Mouse (Mus musculus) natural killer cell, adult 2 months (primary cell): ENCODE measurements around the gene Fchsd2.

ENCODE experiments used
- DNase-seq, 2 experiments: peaks; one replicate each; pipeline ENCODE4 v3.0.0; 2022; ENCODE audit warnings: low spot score in 2 of 2

Gene Fchsd2

DNA sequence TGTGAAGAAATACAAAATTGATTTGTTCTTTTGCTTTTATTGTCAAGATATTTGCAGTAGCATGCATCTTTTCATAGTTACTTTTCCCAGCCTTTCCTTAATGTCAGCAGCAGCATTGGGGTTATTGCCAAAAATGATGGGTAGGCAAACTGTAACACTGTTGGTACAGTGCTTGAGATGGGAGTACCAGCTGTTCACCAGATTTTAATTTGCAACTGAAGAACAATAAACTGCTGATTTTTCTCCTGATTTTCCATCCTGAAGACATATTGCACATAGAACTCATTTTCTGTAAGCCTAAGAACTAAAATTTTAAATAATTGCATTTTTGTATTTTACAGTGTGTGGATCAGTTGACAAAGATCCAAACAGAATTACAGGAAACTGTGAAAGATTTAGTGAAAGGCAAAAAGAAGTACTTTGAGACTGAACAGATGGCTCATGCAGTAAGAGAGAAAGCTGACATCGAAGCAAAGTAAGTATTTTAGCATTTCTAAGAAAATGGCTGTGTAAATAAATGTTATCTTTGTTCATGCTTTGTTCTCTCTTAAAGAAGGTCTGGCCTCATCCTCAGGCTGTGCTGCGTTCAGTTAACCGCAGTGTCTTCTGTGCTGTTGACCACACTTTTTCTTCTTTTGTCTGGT, 98.8 kb downstream of the Fchsd2 start:
- no peak for DNase-seq

DNA sequence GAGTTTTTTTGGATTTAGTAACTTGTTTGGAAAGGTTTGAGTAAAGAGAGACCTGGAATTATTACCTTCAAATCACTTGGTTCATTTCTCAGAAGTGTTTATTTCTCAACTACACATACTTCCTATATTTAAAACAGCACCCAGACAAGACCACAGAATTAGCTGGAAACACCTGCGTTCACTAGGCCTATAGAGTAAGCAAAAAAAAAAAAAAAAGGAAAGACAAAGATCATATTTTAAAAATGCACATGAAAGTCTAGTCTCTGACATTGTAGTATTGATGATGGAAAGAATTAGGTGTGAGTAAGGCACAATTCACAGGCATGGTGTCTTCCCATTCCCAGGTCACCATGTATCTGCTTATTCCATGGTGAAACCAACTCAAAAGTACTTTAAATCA, 118.2 kb downstream of the Fchsd2 start:
- no peak for DNase-seq

DNA sequence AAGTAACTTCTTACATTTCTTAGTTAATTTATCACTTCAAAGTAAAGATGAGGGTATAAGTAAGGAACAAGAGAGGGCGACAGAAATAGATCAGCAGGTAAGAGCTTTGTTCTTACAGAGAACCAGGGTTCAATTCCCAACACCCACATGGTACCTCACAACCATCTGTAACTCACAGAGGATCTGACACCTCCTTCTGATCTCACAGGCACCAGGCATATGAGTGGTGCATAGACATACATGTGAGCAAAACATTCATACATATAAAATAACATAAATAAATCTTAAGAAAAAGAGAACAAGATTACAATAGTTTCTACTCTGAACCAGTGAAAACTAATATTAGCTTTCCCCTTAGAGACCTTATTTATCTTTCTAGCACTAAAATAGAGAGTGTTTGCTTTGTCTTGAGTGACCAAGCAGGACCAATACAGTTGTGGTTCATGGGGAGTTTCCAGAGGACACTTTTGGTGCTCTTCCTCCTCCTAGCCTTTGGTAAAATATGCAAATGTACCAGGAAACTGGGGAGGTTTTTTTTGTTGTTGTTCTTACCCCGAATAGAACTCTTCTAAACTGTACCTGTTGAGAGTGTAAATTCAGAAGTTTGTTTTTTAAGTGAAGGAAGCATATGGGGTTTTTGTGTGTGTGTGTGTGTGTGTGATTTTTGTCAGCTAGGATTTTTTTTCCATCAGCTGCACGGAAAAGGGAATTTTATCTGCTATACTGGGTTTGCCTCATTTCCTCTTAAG, 121.0 kb downstream of the Fchsd2 start:
- DNase-seq = peak; percentile 18 to 48

DNA sequence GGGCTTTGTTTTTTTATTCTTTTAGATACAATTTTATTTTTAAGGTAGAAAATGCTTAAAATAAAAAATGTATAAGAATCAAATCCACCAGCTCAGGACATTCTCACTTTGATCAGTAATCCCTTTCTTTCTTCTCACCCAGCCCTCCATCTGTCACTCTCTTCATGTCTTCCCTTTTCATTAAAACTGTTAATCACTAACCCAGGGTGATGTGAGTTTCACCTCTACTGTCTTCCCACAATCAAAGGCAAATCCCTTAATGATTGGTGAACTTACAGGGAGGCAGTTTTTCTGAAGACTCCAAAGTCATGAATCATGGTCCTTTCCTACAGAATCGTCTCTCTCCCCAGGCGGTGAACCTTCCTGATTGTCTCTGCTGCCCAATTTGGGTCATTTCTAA, 124.1 kb downstream of the Fchsd2 start:
- DNase-seq = no peak

DNA sequence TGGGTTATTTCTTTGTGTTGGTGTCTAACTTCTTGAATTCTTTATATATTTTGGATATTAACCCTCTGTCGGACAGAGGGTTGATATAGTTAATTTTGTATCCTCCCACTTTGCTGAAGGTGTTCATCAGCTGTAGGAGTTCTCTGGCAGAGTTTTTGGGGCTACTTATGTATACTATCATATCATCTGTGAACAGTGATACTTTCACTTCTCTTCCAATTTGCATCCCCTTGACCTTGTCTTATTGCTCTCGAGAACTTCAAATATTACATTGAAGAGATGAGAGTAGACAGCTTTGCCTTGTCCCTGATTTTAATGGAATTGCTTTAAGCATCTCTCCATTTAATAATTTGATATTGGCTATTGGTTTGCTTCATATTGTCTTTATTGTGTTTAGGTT, 130.8 kb downstream of the Fchsd2 start:
- DNase-seq = no peak

DNA sequence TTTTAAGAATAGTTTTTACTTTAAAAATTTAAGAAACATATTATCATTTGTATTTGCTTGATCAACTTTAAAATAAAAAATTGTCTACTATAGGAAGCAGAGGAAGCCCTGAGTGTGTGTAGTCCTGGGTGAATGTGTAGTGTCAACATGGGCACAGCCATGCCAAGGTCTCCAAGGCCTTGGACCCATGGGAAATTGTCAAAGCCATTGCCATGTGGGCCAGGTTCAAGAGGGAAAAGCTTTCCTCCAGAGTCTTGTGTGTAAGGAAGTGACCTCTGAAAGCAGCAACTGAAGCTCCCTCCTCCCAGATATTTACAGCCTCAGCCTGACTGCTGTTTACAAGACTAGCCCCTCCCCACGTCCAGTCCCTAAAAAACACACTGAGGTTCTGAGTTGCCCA, 136.7 kb downstream of the Fchsd2 start:
- no peak for DNase-seq

DNA sequence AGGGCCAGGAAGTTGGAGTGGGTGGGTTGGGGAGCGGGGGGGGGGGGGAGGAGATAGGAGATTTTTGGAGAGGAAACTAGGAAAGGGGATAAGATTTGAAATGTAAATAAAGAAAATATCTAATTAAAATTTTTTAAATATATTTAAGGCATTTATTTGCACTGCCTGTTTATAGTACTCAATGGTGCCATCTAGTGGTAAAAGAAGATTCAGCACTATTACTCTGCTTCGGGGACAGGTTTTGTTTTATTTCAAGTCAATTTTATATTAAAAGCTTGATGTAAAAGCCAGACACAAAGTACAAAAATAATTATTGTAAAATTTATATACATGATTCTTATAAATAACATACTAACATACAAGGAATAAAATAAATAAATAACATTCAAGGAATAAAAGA, 138.8 kb downstream of the Fchsd2 start:
- no peak for DNase-seq

DNA sequence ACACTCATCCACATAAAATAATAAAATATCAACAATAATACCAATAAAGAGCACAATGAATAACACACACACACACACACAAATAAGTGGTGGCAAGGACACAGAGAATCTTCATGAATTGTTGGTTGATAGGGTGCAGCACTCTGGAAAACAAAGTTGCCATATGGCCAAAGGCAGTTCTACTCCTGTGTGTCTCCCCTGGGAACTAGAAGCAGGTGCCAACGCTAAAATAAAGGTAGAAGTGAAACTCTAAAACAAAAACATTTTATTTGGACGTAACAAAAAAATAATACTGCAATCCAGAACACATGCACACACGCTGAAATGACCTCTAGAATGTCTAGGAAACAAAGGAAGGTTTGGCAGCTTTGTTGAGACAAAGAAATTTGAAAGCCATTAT, 140.1 kb downstream of the Fchsd2 start:
- DNase-seq = no peak

DNA sequence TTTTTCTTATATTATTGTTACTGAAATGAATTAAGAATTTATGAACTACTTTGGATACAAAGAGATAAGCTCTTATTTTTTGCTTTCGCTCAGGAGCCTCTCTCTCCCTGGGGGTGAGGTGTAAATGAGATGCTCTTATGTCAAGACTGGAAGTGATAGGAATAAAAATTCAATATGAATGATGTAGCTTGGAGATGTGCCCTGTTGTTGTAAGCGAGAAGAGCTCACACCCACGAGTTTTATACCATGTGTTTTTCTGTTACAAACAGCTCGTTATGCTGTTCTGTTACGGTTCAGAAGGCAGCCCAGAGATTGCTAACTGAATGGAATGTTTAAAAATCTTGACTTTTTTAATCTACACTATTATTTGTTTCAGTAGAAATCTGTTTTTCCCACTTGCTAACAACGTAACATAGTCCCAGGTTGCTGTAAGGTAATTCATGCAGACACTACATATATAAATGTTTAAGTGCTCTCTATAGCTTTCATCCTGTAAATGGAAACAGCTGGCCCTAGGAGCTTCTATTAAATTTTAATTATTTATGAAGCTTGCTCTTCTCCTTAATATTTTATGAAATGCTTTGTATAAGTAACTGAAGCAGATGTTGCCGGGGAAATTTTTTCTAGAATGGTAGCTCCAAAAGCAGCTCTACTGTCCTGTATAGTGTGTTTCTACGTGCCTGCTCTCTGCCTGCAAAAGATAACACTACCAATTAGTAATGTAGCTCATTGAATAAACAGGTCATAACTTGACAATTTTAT, 144.2 kb downstream of the Fchsd2 start:
- DNase-seq = no peak

DNA sequence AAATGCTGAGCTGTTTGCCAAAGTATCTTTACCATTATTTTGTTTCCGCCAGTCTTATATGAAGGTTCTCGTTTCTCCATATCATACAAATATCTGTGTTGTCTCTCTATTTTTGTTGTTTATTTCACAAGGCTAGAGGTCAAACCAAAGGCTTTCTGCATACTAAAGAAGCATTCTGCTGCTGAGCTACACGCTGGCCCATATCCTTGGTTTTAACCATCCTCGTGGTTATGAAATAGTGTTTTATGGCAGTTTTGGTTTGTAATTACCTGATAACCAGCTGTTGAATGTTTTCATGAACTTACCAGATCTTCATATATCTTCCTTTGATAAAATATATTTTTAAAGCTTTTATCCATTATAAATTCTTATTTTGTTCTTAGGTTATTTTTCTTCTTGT, 156.1 kb downstream of the Fchsd2 start:
- no peak for DNase-seq

DNA sequence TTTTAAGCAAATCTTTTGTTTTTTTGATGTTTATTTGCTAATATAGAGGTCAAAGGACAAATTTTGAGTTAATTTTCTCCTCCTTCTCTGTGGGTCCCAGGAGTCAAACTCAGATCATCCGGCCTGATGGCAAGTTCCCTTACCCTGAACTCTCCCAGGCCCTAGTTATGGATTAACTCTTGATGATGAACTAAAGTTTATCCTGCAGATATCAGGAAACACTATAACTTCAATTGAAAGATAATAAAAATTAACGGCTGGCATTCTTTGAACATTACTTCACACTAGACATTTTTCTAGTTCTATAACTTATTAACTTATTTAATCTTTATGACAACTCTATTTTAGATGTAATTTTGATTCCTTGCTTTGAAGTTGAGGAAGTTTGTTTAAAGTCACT, 156.5 kb downstream of the Fchsd2 start:
- DNase-seq = no peak

DNA sequence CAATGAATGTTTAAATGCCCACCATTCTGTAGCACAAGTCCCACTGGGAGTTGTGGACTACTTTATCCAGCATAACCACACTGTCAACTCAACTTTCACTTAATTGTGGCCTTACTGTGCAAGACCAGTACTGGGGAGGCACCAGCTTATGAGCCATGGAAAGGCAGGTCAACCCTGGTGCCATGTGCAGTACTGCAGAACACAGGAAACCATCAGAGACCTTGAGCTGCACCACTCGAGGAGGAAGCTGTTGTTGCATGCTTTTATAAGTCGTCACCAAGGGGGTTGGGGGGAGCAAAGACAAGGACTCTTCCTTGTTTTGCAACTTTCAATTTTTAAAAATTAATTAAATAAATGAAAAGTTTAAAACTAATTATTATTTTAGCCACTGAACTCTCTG, 160.4 kb downstream of the Fchsd2 start:
- no peak for DNase-seq

DNA sequence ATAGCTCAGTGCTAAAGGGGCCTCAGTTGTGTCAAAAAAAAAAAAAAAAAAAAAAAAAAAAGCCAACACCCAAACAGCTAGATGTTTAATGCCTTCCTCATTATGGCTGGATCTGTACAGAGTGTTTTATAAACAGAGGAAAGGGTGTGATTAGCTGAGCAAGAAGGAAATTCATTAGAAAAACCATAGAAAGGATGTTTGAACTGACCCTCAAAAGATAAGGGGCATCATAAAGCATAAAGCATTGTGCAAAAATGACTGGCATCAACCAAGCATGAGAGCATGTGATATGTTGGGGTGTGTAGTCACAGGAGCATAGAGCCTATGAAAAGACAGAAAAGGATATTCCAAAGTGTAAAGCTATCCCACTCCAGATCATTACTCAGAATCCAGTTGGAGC, 165.8 kb downstream of the Fchsd2 start:
- DNase-seq = no peak

DNA sequence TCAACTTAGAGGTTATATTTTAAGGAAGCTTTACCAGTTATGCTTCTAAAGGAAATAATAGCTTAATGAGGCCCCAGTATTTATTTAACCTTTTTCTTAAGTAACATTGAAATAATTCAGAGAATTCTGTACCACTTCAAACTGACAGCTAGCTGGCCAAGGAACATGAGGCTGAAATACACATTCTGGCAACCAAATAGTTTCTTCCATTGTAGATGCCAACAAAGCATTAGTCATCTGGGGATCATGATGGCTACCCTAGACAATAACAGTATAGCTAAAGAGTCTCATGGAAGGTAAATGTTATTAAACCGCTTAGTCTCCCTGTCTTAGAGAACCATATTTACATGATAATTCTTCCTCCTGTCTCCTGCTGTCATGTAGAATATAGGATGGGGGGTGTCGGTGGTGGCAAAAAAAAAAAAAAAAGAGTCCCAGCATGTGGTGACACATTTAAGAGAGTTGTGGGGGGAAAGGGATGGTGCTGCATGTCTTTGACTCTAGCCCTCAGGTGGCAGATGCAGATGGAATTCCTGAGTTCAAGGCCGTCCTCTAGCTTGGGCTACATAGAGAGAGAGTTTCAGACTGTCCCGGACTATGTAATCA, 169.4 kb downstream of the Fchsd2 start:
- no peak for DNase-seq

DNA sequence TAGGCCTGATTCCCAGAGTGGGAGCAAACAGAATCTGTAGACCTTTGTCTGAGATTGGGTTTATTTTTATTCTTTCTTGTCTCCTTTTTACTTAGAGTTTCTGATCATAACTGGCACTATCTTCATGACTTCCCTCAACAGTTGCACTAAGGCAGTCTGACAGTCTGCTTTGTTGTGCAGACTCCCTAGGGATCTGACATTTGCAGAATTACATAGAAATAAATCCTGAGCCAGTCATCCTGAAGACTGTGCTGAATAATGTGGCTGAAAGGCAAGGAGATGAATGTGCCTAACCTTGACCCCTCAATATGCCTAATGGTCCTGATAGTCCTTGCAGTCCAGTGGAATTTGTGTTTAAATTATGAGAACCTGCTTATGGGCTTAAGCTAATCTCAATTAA, 170.8 kb downstream of the Fchsd2 start:
- no peak for DNase-seq

DNA sequence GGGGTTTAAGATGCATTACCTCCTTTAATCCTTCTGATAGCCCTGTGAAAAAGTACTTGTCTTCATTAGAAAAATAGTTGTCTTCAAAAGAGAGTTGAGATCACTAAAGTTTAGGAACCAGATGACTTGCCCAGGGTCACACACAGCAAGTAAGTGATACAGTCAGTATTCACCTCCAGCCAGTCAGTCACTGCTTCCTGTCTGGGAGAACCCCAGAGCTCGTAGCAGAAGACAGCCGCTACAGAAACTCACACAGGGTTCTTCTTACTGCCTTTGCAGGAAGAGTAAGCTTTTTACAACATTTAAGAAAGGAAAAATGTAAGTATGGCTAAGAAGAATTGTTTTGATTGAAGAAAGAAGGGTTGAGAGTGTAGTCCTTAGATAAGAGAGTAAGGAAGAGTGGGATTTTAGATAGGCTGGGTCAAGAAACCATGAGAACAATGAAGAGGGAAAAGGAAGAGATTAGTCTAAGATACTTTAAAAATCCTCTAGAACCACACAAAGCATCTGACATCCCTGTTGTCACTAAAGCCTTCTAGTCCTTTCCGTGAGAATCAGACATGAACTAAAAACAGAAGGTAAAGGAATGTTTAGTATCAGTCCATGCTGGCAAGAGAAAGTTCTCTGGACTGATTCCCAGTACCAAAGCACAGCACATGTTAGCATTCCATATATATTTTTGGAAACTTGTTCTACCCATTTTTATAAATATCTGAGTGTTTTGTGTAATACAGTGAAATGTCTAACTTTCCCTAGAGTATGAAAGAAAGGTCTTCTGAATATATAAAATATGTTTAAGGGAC, 175.0 kb downstream of the Fchsd2 start:
- DNase-seq = no peak

DNA sequence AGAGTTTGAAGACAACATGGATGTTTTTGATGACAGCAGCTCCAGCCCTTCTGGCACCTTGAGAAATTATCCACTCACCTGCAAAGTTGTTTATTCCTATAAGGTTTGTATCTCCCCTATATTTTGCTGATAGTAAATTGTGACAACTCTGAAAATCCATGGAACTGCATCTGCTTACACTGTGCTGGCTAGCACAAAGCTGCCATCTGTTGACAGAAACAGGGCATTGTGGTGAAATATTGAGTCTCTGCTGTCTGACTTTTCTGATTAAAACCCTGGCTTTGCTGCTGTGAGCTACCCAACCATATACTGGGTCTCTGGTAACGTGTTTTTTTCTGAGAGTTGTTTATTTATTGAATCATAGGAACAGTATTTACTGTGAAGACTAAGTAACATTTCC, 178.9 kb downstream of the Fchsd2 start:
- DNase-seq = no peak

DNA sequence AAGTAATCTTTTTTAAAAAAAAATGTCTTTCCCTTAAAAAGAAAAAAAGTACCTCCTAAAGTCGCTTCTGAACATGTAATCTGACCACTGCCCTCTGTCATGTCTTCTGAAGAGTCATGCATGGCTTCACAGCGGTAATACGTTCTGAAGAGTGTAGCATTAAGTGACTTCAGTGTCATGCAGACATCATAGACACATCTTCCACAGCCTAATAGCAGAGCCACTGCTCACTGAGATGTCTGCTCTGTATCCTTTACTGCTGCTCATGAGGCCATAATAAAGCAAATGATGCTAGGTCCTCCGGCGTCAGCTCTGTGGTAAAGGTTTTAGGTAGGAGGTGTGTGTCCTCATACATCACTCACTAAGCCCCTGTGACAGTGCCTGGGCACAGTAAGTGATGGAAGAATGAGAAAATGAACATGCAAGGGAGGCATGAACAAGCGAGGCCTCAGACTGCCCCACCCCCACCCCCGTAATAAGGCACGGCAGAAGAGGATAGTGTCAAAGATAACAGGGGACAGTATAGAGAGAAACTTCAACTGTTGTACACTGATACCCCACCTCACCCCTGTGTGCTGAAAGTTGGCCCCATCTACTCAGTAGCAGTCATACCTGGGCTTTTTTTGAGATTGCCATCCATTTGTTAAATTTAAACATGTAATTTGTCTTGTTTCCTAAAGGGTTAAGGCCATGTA, 179.9 kb downstream of the Fchsd2 start:
- no peak for DNase-seq

DNA sequence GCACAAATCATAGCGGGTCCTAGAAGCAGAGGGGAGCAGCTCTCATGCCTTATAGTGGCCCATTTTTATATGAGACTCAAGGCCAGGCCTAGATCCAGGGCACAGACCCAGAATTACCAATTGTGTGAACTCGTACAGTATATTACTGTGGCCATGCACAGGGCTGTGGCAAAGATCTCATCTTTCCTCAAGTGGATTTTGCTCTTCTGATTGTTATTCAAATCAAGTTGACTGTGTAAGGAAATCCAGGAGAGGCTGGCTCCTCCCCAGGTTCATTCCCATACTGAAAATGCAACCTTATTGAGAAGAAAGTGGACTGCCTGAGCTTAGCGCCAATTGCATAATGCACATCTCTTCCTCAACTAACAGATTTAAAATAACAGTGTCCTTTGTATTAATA, 190.1 kb downstream of the Fchsd2 start:
- DNase-seq = no peak

DNA sequence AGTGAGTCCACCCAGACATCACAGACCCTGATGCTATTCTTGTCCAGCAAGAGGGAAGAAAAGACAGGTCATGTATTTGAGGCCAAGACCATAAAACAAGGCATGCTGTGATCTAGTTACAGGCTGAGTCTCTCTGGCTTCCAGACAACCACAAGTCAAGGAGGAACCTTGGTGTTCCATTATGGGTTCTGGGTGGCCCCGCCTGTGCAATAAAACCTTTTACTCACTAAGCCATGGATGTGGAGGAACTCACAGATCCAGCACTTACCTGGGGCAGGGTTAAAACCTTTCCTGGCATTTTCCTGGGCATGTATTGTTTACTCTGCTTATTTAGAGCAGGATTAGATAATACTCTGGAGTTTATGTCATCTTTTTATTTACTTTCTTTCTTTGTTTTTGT, 191.8 kb downstream of the Fchsd2 start:
- no peak for DNase-seq

DNA sequence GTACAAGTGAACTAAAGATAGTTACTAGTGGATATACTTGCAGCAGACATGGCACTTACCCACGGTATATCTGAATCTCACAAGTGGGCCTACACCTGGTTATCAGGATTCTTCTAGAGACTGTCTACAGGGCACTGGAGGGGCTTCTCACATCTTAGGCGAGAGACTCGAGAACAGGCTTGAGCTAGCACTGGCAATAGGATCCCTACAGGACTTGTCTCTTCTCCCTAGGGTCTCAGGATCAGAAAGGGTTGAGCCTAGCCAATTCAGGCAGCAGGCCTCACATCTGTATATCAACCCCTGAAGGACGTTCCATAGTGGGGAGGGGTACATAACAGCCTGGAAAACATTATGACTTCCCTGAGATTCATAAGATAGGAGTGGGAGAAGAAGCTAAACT, 194.2 kb downstream of the Fchsd2 start:
- no peak for DNase-seq
